Mouse (Mus musculus) T-cell, adult 66 days (primary cell): ENCODE measurements around the gene Cyp2j13. TPM values are rescaled to one million over a fixed set of nuclear protein-coding genes. Genes with fewer than 3 reads are reported as not detected.

Source experiments
- total RNA-seq, 2 experiments: library from RNA; stranded (reverse); gene quantifications; 3 replicates in 1 of 2; 4 replicates in 1 of 2; pipeline ENCODE4 v1.2.4; 2023

Gene Cyp2j13
- not detected for total RNA-seq

DNA sequence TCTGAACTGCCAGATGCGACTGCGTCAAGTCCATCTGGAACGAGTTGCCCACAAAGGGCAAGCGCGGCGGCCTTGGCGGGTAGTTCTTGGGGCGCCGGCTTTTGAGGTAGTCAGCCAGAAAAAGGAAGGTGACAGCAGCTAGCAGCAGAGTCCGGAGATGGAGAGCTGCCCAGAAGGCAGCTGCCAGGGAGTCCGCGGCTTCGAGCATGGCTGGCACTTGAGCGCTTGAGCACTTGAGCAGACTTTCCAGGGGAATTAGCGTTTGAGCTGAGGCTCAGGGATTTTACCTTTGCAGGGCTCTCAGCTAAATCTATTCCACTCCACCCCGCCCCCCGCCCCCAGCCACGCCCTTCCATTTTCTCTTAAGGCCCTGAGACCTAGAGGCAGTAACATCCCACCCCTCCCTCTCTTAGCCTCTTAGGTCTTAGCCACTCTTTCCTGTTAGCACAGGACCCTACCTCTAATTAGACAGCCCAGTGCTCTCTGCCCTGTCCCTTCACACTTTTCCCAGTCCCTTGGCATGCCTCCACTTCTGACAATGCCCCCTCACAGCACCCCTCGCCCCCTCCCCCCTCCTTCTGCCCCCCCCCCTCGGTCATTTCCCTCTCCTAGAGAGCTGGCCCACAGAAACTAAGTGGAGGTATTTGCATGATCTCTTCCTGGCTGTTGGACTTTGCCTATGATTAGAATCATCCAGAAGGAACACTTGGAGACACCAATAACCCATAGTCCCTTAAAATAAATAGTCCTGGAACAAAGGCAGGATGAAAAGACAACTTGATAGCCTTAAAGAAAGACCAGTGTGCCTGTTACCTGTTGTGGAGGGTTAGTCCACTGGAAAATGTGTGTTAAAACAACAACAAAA, at the start of gene Cyp2j13:
Gene Cyp2j13 (minus strand): TSS at position 286 of the 865 bp plus-strand sequence.

Other genes with a start within 250 kb of the Cyp2j13 start
- 10 to 100 TPM; 26.5 to 26.8 TPM for gene Hook1, start 110.3 kb downstream of the Cyp2j13 start, total RNA-seq
- not detected for gene Cyp2j12, start 63.6 kb upstream of the Cyp2j13 start, total RNA-seq
- not detected for gene Cyp2j7, start 159.1 kb upstream of the Cyp2j13 start, total RNA-seq